ENCODE assay signal across 27 mouse cellular contexts in genomic region chr2:6384407-6385146, GRCm38 (mm10).
DNase-seq lines count a peak whose midpoint lies in the region; ATAC-seq and TF ChIP-seq lines count a peak whose summit lies in the region.
"Had no signal": no experiment of that assay in that cellular context is flagged by ENCODE, and none has a peak within 500 bp of the region (broad histone marks: within the 10 kb centered on the region; RNA-seq: fewer than 3 reads in every experiment).

No protein-coding gene starts in this region.

- TF ChIP-seq POLR2A in kidney, adult 2 months (IDR thresholded peaks at IDR 0.05; ENCODE audit: low read depth, low read length): no peak

- no peaks in the 10 kb centered on the region for H3K36me3 ChIP-seq in forebrain, embryonic 11.5 days (ENCODE audit: control insufficient read depth, insufficient read depth, low read length)
- H3K36me3 ChIP-seq in forebrain, embryonic 13.5 days (ENCODE audit: poor library complexity, severe bottlenecking): no peaks in the 10 kb centered on the region
- no peaks in the 10 kb centered on the region for H3K36me3 ChIP-seq in kidney, embryonic 14.5 days (ENCODE audit: control insufficient read depth, insufficient read depth, low read length)
- H3K36me3 ChIP-seq in kidney, adult 2 months (ENCODE audit: control insufficient read depth, insufficient read depth, low read length): no peaks in the 10 kb centered on the region
- H3K36me3 ChIP-seq: embryonic facial prominence, embryonic 13.5 days; liver, embryonic 12.5 days; midbrain, embryonic 13.5 days; stomach, embryonic 15.5 days had no signal

- H3K4me3 ChIP-seq in forebrain, embryonic 11.5 days (ENCODE audit: low read depth, low read length): no peak overlapping the region
- no peak overlapping the region for H3K4me3 ChIP-seq in forebrain, embryonic 13.5 days
- no peak overlapping the region for H3K4me3 ChIP-seq in kidney, embryonic 14.5 days (ENCODE audit: low read length)
- no peak overlapping the region for H3K4me3 ChIP-seq in kidney, adult 2 months (ENCODE audit: insufficient read depth, low read depth, low read length)
- H3K4me3 ChIP-seq: embryonic facial prominence, embryonic 13.5 days; forebrain, embryonic 10.5 days; liver, embryonic 12.5 days; midbrain, embryonic 13.5 days; stomach, embryonic 15.5 days had no signal

- H3K4me2 ChIP-seq in forebrain, embryonic 11.5 days (ENCODE audit: low read depth, low read length, severe bottlenecking): no peak overlapping the region
- H3K4me2 ChIP-seq in forebrain, embryonic 13.5 days: no peak overlapping the region
- H3K4me2 ChIP-seq in kidney, embryonic 14.5 days (replicated peaks; ENCODE audit: low read depth, low read length): no peak overlapping the region
- H3K4me2 ChIP-seq: embryonic facial prominence, embryonic 13.5 days; heart, embryonic 11.5 days; liver, embryonic 12.5 days; midbrain, embryonic 13.5 days; stomach, embryonic 15.5 days had no signal

- no peak for TF ChIP-seq CTCF in kidney, adult 2 months (conservative IDR thresholded peaks at IDR 0.05; ENCODE audit: insufficient read depth, insufficient read length, low read depth, low read length)

- H3K27me3 ChIP-seq in forebrain, embryonic 11.5 days (ENCODE audit: control insufficient read depth, insufficient read depth, low read length): no peaks in the 10 kb centered on the region
- no peaks in the 10 kb centered on the region for H3K27me3 ChIP-seq in forebrain, embryonic 13.5 days
- no peaks in the 10 kb centered on the region for H3K27me3 ChIP-seq in kidney, embryonic 14.5 days (ENCODE audit: control insufficient read depth, insufficient read depth, low read length)
- H3K27me3 ChIP-seq in kidney, adult 2 months (replicated peaks; ENCODE audit: control insufficient read depth, insufficient read depth, low read length): no peaks in the 10 kb centered on the region
- H3K27me3 ChIP-seq: embryonic facial prominence, embryonic 13.5 days; liver, embryonic 12.5 days; midbrain, embryonic 13.5 days; stomach, embryonic 15.5 days had no signal

- H3K27ac ChIP-seq in forebrain, embryonic 11.5 days (ENCODE audit: low read depth, low read length): no peak overlapping the region
- no peak overlapping the region for H3K27ac ChIP-seq in forebrain, embryonic 13.5 days
- H3K27ac ChIP-seq in kidney, embryonic 14.5 days (ENCODE audit: low read depth, low read length): no peak overlapping the region
- no peak overlapping the region for H3K27ac ChIP-seq in kidney, adult 2 months (ENCODE audit: insufficient read depth, low read depth, low read length)
- H3K27ac ChIP-seq: embryonic facial prominence, embryonic 13.5 days; forebrain, embryonic 10.5 days; kidney, postnatal 0 days; liver, embryonic 12.5 days; midbrain, embryonic 13.5 days; stomach, embryonic 15.5 days had no signal

- 0 out of 2 replicates have a peak, but pooled peaks have one; percentile 44 for ATAC-seq in forebrain, embryonic 11.5 days (replicated peaks; ENCODE audit: low FRiP score)
- no peak for ATAC-seq in forebrain, embryonic 13.5 days
- peak; percentile 48 for ATAC-seq in kidney, embryonic 14.5 days (ENCODE audit: low FRiP score, low TSS enrichment)
- ATAC-seq: hindbrain, embryonic 16.5 days; liver, embryonic 12.5 days; liver, postnatal 0 days; midbrain, embryonic 13.5 days had no signal

- no peaks in the 10 kb centered on the region for H3K4me1 ChIP-seq in forebrain, embryonic 11.5 days (replicated peaks; ENCODE audit: control insufficient read depth, insufficient read depth, low read length)
- H3K4me1 ChIP-seq in forebrain, embryonic 13.5 days: peaks cover 6% of the 10 kb centered on the region; the same call in 1 of the 2 replicates
- H3K4me1 ChIP-seq in kidney, embryonic 14.5 days (ENCODE audit: control insufficient read depth, insufficient read depth, low read length): 0 out of 2 replicates have a peak, but pooled peaks cover 9% of the 10 kb centered on the region
- H3K4me1 ChIP-seq in kidney, adult 2 months (ENCODE audit: control insufficient read depth, insufficient read depth, low read length): peaks cover 15% of the 10 kb centered on the region

- no peak overlapping the region for H3K9ac ChIP-seq in forebrain, embryonic 11.5 days (ENCODE audit: low read length)
- no peak overlapping the region for H3K9ac ChIP-seq in forebrain, embryonic 13.5 days
- no peak overlapping the region for H3K9ac ChIP-seq in kidney, embryonic 14.5 days (ENCODE audit: low read depth, low read length)
- H3K9ac ChIP-seq: embryonic facial prominence, embryonic 13.5 days; liver, embryonic 12.5 days; liver, postnatal 0 days; midbrain, embryonic 13.5 days; stomach, embryonic 15.5 days had no signal

- 94% methylated on average over 14 of the region's 14 CpGs for WGBS in forebrain, embryonic 11.5 days
- 91% methylated on average over 14 of the region's 14 CpGs for WGBS in forebrain, embryonic 13.5 days
- WGBS in kidney, embryonic 14.5 days: 57% methylated on average over 14 of the region's 14 CpGs
- WGBS in kidney, adult 2 months: 57% methylated on average over 14 of the region's 14 CpGs

- H3K9me3 ChIP-seq in forebrain, embryonic 11.5 days (ENCODE audit: control insufficient read depth, low read length): no peaks in the 10 kb centered on the region
- H3K9me3 ChIP-seq in forebrain, embryonic 13.5 days (replicated peaks): no peaks in the 10 kb centered on the region
- H3K9me3 ChIP-seq in kidney, embryonic 14.5 days (ENCODE audit: control insufficient read depth, low read length): no peaks in the 10 kb centered on the region
- H3K9me3 ChIP-seq: embryonic facial prominence, embryonic 13.5 days; forebrain, embryonic 10.5 days; liver, embryonic 12.5 days; midbrain, embryonic 13.5 days; stomach, embryonic 15.5 days had no signal

- no peak for DNase-seq in forebrain, embryonic 11.5 days (ENCODE audit: low spot score)
- DNase-seq in kidney, adult 2 months: no peak
- peak; percentile 31 for DNase-seq in urinary bladder, postnatal 14 days (ENCODE audit: low spot score)
- no peak for DNase-seq in urinary bladder, postnatal 4 days (ENCODE audit: low spot score in 2 of 2)
- DNase-seq in embryo, embryonic 11 days: no peak
- DNase-seq in left cerebral cortex, adult 9 months (ENCODE audit: low spot score in 2 of 2): no peak
- DNase-seq: adrenal gland, postnatal 14 days; cerebellum, adult 11 months; cerebellum, adult 9-10 months; cerebellum, postnatal 36 days; gastrocnemius, postnatal 14 days; heart, adult 18-20 months; heart, postnatal 4 days; layer of hippocampus, adult 9-11 months; liver, postnatal 0 days; lung, postnatal 4 days; right cerebral cortex, postnatal 25 days had no signal
